Mouse (Mus musculus) embryonic facial prominence, embryonic 10.5 days (tissue): ENCODE results near the gene Olfr108. TPM values are rescaled to one million over a fixed set of nuclear protein-coding genes. Genes with fewer than 3 reads are reported as not detected.

Source experiments
- DNase-seq: peaks from one replicate; pipeline ENCODE4 v3.0.0-alpha.2; 2017; ENCODE audit warnings: low spot score
- H3K27ac ChIP-seq: fragments of 300-500 bp; sonication (generic); replicated peaks from 2 replicates; pipeline ENCODE4 v1.5.1; 2016; ENCODE audit warnings: mild to moderate bottlenecking
- H3K27me3 ChIP-seq: fragments of 300-500 bp; sonication (generic); replicated peaks from 2 replicates; pipeline ENCODE4 v1.6.1; 2016; ENCODE audit warnings: low read depth, mild to moderate bottlenecking; ENCODE audit not compliant: poor library complexity, severe bottlenecking
- H3K36me3 ChIP-seq: fragments of 300-500 bp; sonication (generic); replicated peaks from 2 replicates; pipeline ENCODE4 v1.6.1; 2016; ENCODE audit warnings: mild to moderate bottlenecking, moderate library complexity
- H3K4me1 ChIP-seq: fragments of 300-500 bp; sonication (generic); 2 replicates; pipeline ENCODE4 v1.6.1; 2016
- H3K4me3 ChIP-seq: fragments of 300-500 bp; sonication (generic); 2 replicates; pipeline ENCODE4 v1.5.1; 2016; ENCODE audit warnings: mild to moderate bottlenecking, moderate library complexity
- H3K9me3 ChIP-seq: fragments of 300-500 bp; sonication (generic); 2 replicates; pipeline ENCODE4 v1.6.1; 2016; ENCODE audit warnings: mild to moderate bottlenecking
- WGBS: fragments of 180-500 bp; shearing (Covaris S2); methylation state at CpG from one replicate; pipeline ENCODE4 v1.1.7; 2016; 5-methylcytosine and 5-hydroxymethylcytosine counted together
- polyA plus RNA-seq: library from polyadenylated mRNA; unstranded; fragments of >200 nt; fragmentation: Nextera tagmentation; extraction: Ambion mirVana; gene quantifications from 2 replicates; pipeline ENCODE4 v1.2.1, GENCODE M21; 2016

Olfr108 gene
- not detected in 2 replicates for polyA plus RNA-seq

DNA sequence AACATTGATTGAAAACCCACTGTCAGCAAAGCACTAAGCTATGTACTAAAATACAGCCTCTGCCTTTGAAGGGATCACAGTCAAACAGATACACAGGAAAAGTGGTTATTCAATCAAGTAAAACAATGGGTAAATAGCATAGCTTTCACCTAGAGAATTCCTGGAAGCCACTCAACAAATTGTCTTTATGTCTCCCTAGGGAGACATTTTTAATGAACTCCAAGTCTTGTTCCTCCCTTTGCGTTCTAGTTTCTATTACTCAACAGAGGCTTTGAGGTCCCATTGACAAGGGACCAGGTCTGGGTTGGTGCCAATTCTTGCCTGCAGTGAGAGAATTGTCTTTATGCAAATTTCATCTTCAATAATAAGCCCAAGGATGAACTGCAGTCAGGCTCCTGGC lies at the start of gene Olfr108:
Olfr108 (plus strand) TSS at position 301 of the 400 bp plus-strand sequence.
- no peak within 1 kb of the TSS for H3K4me3 ChIP-seq
- H3K4me1 ChIP-seq = no peaks in the 10 kb centered on the region
- no peaks in the 10 kb centered on the region for H3K36me3 ChIP-seq
- H3K27me3 ChIP-seq = no peaks in the 10 kb centered on the region
- 94% methylated on average over 1 of the region's 1 CpGs for WGBS
- DNase-seq = no peak
- H3K9me3 ChIP-seq = peaks cover 2% of the 10 kb centered on the region; the same call in 1 of the 2 replicates
- H3K27ac ChIP-seq = no peak within 1 kb of the TSS

- H3K27ac ChIP-seq = no peak within 1 kb of the TSS
- DNase-seq = no peak
- WGBS = 83% methylated on average over 3 of the region's 3 CpGs
- no peaks in the 10 kb centered on the region for H3K36me3 ChIP-seq
- no peaks in the 10 kb centered on the region for H3K9me3 ChIP-seq
- H3K27me3 ChIP-seq = no peaks in the 10 kb centered on the region
- no peak within 1 kb of the TSS for H3K4me3 ChIP-seq
- H3K4me1 ChIP-seq = no peaks in the 10 kb centered on the region
Observed at GRCm38 (mm10) chr17:37398926-37399325, 46.4 kb upstream of the Olfr108 start, which contains the start of gene Olfr107. TSS of gene Olfr107 (plus strand) at chr17:37399226.

DNA sequence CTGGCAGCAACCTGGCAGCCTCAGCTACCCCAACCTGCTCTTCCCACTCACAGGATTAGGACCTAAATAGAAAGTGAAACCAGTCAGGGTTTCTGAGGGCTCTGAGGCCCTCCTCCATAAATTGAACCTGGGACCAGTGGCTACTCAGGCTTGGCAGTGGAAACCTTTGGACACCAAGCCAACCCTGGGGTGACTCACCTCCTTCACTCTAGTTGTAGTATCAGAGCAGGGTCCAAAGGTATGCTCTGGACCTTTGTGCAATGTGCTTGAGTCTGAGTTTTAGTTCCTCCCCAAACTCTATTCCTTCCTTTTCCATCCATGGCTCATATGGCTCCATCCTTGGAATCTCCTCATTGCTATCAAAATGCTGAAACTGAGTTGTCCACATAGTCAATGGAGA lies 31.9 kb upstream of the Olfr108 start:
- Histone ChIP-seq H3K36me3 (no peaks in the 10 kb centered on the region), H3K27me3 (no peaks in the 10 kb centered on the region), H3K4me1 (no peaks in the 10 kb centered on the region), H3K4me3 (no peak overlapping the region), H3K27ac (no peak overlapping the region), H3K9me3 (peaks cover 9% of the 10 kb centered on the region; the same call in 1 of the 2 replicates)
- DNase-seq = no peak

DNA sequence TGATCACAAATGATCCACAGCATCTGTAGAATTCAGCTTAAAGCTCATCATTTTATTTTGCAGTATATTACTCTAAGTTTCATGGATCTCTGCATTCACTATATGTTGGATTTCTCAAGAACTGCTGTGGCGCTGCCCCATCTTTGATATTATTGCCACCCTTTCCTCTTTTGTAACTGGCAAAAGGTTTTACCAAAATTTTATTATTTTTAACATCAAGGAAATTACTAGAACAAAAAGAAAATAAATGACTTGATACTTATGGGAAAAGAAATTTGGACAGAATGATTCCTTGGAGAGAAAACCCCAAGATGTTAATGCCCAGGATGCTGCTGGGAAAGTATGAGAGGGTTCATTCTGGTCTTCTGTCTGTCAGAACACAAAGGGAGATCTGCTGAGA lies 13.3 kb downstream of the Olfr108 start, which contains the start of gene Olfr109:
Olfr109 (plus strand) TSS at position 301 of the 400 bp plus-strand sequence.
- WGBS = 88% methylated on average over 1 of the region's 1 CpGs
- H3K27me3 ChIP-seq = no peaks in the 10 kb centered on the region

GRCm38 (mm10) chr17:37483452-37483851 lies 38.2 kb downstream of the Olfr108 start, which contains the start of gene H2-M2:
TSS of gene H2-M2 (minus strand) at chr17:37483552.
- Histone ChIP-seq H3K27ac (no peak within 1 kb of the TSS), H3K4me3 (no peak within 1 kb of the TSS), H3K9me3 (peaks cover 4% of the 10 kb centered on the region; the same call in 1 of the 2 replicates), H3K27me3 (no peaks in the 10 kb centered on the region), H3K36me3 (no peaks in the 10 kb centered on the region), H3K4me1 (no peaks in the 10 kb centered on the region)
- no peak for DNase-seq
- WGBS = 79% methylated on average over 2 of the region's 2 CpGs

More for the DNA sequence above, 13.3 kb downstream of the Olfr108 start, which contains the start of gene Olfr109:
- no peak for DNase-seq
- Histone ChIP-seq H3K4me3 (no peak within 1 kb of the TSS), H3K36me3 (no peaks in the 10 kb centered on the region), H3K9me3 (no peaks in the 10 kb centered on the region; the same call in 1 of the 2 replicates), H3K27ac (no peak within 1 kb of the TSS), H3K4me1 (no peaks in the 10 kb centered on the region)

GRCm38 (mm10) chr17:37491930-37492518 lies 46.7 kb downstream of the Olfr108 start, which contains the start of gene Olfr110:
TSS of gene Olfr110 (plus strand) at chr17:37492468.
- H3K27ac ChIP-seq = no peak within 1 kb of the TSS
- no peak within 1 kb of the TSS for H3K4me3 ChIP-seq
- H3K36me3 ChIP-seq = no peaks in the 10 kb centered on the region
- no peak for DNase-seq
- no peaks in the 10 kb centered on the region for H3K4me1 ChIP-seq
- 58% methylated on average over 1 of the region's 1 CpGs for WGBS
- H3K27me3 ChIP-seq = no peaks in the 10 kb centered on the region
- H3K9me3 ChIP-seq = no peaks in the 10 kb centered on the region

Other genes starting within 250 kb of the Olfr108 start
- not detected in 2 replicates for gene Olfr94, start 244.5 kb upstream of the Olfr108 start, polyA plus RNA-seq
- not detected in 2 replicates for gene Olfr95, start 232.4 kb upstream of the Olfr108 start, polyA plus RNA-seq
- gene Olfr96, start 225.3 kb upstream of the Olfr108 start, polyA plus RNA-seq = not detected in 2 replicates
- gene Olfr97, start 208.2 kb upstream of the Olfr108 start, polyA plus RNA-seq = not detected in 2 replicates
- not detected in 2 replicates for gene Olfr98, start 181.7 kb upstream of the Olfr108 start, polyA plus RNA-seq
- gene H2-M3, start 175.3 kb upstream of the Olfr108 start, polyA plus RNA-seq = 1.7 and 1.8 TPM in 2 replicates
- gene Olfr99, start 162.0 kb upstream of the Olfr108 start, polyA plus RNA-seq = not detected in 2 replicates
- gene Olfr101, start 141.2 kb upstream of the Olfr108 start, polyA plus RNA-seq = not detected in 2 replicates
- not detected in 2 replicates for gene Olfr102, start 128.4 kb upstream of the Olfr108 start, polyA plus RNA-seq
- gene Olfr103, start 105.8 kb upstream of the Olfr108 start, polyA plus RNA-seq = not detected in 2 replicates
- not detected in 2 replicates for gene Olfr104-ps, start 85.9 kb upstream of the Olfr108 start, polyA plus RNA-seq
- not detected in 2 replicates for gene Olfr105-ps, start 66.4 kb upstream of the Olfr108 start, polyA plus RNA-seq
- gene Olfr106-ps, start 55.1 kb upstream of the Olfr108 start, polyA plus RNA-seq = not detected in 2 replicates
- not detected in 2 replicates for gene Olfr107, start 46.3 kb upstream of the Olfr108 start, polyA plus RNA-seq
- gene Olfr109, start 13.4 kb downstream of the Olfr108 start, polyA plus RNA-seq = not detected in 2 replicates
- gene H2-M2, start 38.1 kb downstream of the Olfr108 start, polyA plus RNA-seq = not detected in 2 replicates
- gene Olfr110, start 47.0 kb downstream of the Olfr108 start, polyA plus RNA-seq = not detected in 2 replicates
- gene Olfr111, start 62.5 kb downstream of the Olfr108 start, polyA plus RNA-seq = not detected in 2 replicates
- not detected in 2 replicates for gene Olfr112, start 124.0 kb downstream of the Olfr108 start, polyA plus RNA-seq
- gene Olfr113, start 132.2 kb downstream of the Olfr108 start, polyA plus RNA-seq = not detected in 2 replicates
- not detected in 2 replicates for gene Olfr114, start 147.3 kb downstream of the Olfr108 start, polyA plus RNA-seq
- not detected in 2 replicates for gene Olfr115, start 181.6 kb downstream of the Olfr108 start, polyA plus RNA-seq
- not detected in 2 replicates for gene Olfr116, start 181.7 kb downstream of the Olfr108 start, polyA plus RNA-seq
- gene Olfr117, start 218.3 kb downstream of the Olfr108 start, polyA plus RNA-seq = not detected in 2 replicates
- not detected in 2 replicates for gene Olfr118, start 221.5 kb downstream of the Olfr108 start, polyA plus RNA-seq